24 mouse cellular contexts compared by ENCODE assay signal in genomic region chr15:77271285-77271684, GRCm38 (mm10). TPM values are rescaled to one million over a fixed set of nuclear protein-coding genes. Genes with fewer than 3 reads are reported as not detected.
DNase-seq lines count a peak whose midpoint lies in the region; ATAC-seq and TF ChIP-seq lines count a peak whose summit lies in the region.
"Had no signal": no experiment of that assay in that cellular context is flagged by ENCODE, and none has a peak within 500 bp of the region (broad histone marks: within the 10 kb centered on the region; RNA-seq: fewer than 3 reads in every experiment).

No protein-coding gene starts in this region.

- TF ChIP-seq CTCF in heart, adult 2 months (IDR thresholded peaks at IDR 0.05), result 0 out of 2 replicates have a peak, but pooled peaks have one; percentile 8
- 0 out of 2 replicates have a peak, but pooled peaks have one; percentile 23 for TF ChIP-seq CTCF in kidney, postnatal 0 days (IDR thresholded peaks at IDR 0.05; ENCODE audit: low read depth)
- TF ChIP-seq CTCF in midbrain, postnatal 0 days (IDR thresholded peaks at IDR 0.05), result no peak; the same call in 1 of the 2 replicates
- TF ChIP-seq CTCF in lung, postnatal 0 days (IDR thresholded peaks at IDR 0.05), result no peak; the same call in 1 of the 2 replicates

- ATAC-seq in kidney, postnatal 0 days (replicated peaks; ENCODE audit: low FRiP score, low read depth), result no peak
- no peak for ATAC-seq in midbrain, embryonic 11.5 days (ENCODE audit: low FRiP score)
- ATAC-seq in midbrain, postnatal 0 days (ENCODE audit: low FRiP score), result no peak
- no peak for ATAC-seq in lung, postnatal 0 days
- ATAC-seq: activated CD4-positive, CD25-positive, alpha-beta regulatory T cell, adult 4 months; CD4-positive, CD25-positive, alpha-beta regulatory T cell, adult 4 months; forebrain, embryonic 13.5 days; forebrain, embryonic 15.5 days; Patski had no signal

- H3K4me3 ChIP-seq in heart, adult 2 months, result no peak overlapping the region
- H3K4me3 ChIP-seq in kidney, postnatal 0 days (replicated peaks; ENCODE audit: low read depth, low read length), result no peak overlapping the region
- H3K4me3 ChIP-seq in midbrain, embryonic 11.5 days (ENCODE audit: low read depth, low read length), result no peak overlapping the region
- no peak overlapping the region for H3K4me3 ChIP-seq in midbrain, postnatal 0 days (ENCODE audit: low read depth, low read length)
- no peak overlapping the region for H3K4me3 ChIP-seq in lung, postnatal 0 days (ENCODE audit: low read depth, low read length)
- H3K4me3 ChIP-seq: embryonic facial prominence, embryonic 10.5 days; embryonic facial prominence, embryonic 12.5 days; forebrain, embryonic 13.5 days; forebrain, embryonic 15.5 days had no signal

- intact Hi-C loops in heart, adult 2 months (cut with DNase I), result no loop called here
- intact Hi-C loops in heart, postnatal 25 days (cut with DNase I), result no loop called here

- H3K27ac ChIP-seq in heart, adult 2 months, result no peak overlapping the region
- no peak overlapping the region for H3K27ac ChIP-seq in kidney, postnatal 0 days
- no peak overlapping the region for H3K27ac ChIP-seq in midbrain, embryonic 11.5 days (ENCODE audit: low read depth, low read length)
- no peak overlapping the region for H3K27ac ChIP-seq in midbrain, postnatal 0 days (ENCODE audit: low read depth, low read length)
- H3K27ac ChIP-seq in lung, postnatal 0 days (ENCODE audit: low read length), result no peak overlapping the region
- H3K27ac ChIP-seq: embryonic facial prominence, embryonic 10.5 days; embryonic facial prominence, embryonic 12.5 days; forebrain, embryonic 13.5 days; forebrain, embryonic 15.5 days had no signal

- H3K9me3 ChIP-seq in kidney, postnatal 0 days (replicated peaks; ENCODE audit: low read length), result no peaks in the 10 kb centered on the region
- no peaks in the 10 kb centered on the region for H3K9me3 ChIP-seq in midbrain, embryonic 11.5 days (ENCODE audit: control insufficient read depth, low read length)
- H3K9me3 ChIP-seq in midbrain, postnatal 0 days (ENCODE audit: low read length), result no peaks in the 10 kb centered on the region
- no peaks in the 10 kb centered on the region for H3K9me3 ChIP-seq in lung, postnatal 0 days (ENCODE audit: low read length)
- H3K9me3 ChIP-seq: embryonic facial prominence, embryonic 10.5 days; embryonic facial prominence, embryonic 12.5 days; forebrain, embryonic 13.5 days; forebrain, embryonic 15.5 days; G1E had no signal

- no peak overlapping the region for H3K4me2 ChIP-seq in kidney, postnatal 0 days (ENCODE audit: low read length)
- H3K4me2 ChIP-seq in midbrain, embryonic 11.5 days, result no peak overlapping the region
- no peak overlapping the region for H3K4me2 ChIP-seq in midbrain, postnatal 0 days (ENCODE audit: low read depth, low read length, poor library complexity, severe bottlenecking)
- H3K4me2 ChIP-seq in lung, postnatal 0 days (replicated peaks; ENCODE audit: low read depth, low read length), result no peak overlapping the region
- H3K4me2 ChIP-seq: embryonic facial prominence, embryonic 12.5 days; forebrain, embryonic 13.5 days; forebrain, embryonic 15.5 days had no signal

- H3K79me2 ChIP-seq in heart, adult 2 months (replicated peaks; ENCODE audit: control insufficient read depth, insufficient read depth, low read length), result peaks cover 12% of the 10 kb centered on the region

- peaks cover 5% of the 10 kb centered on the region for H3K4me1 ChIP-seq in heart, adult 2 months (ENCODE audit: control insufficient read depth, insufficient read depth, low read length)
- 0 out of 2 replicates have a peak, but pooled peaks cover 5% of the 10 kb centered on the region for H3K4me1 ChIP-seq in kidney, postnatal 0 days (replicated peaks; ENCODE audit: insufficient read depth, low read length)
- no peaks in the 10 kb centered on the region for H3K4me1 ChIP-seq in midbrain, embryonic 11.5 days (ENCODE audit: control insufficient read depth, insufficient read depth, low read length)
- no peaks in the 10 kb centered on the region for H3K4me1 ChIP-seq in midbrain, postnatal 0 days (ENCODE audit: insufficient read depth, low read length)
- no peaks in the 10 kb centered on the region; the same call in 1 of the 2 replicates for H3K4me1 ChIP-seq in lung, postnatal 0 days (ENCODE audit: insufficient read depth, low read depth, low read length)

- no peaks in the 10 kb centered on the region; the same call in 1 of the 2 replicates for H3K36me3 ChIP-seq in heart, adult 2 months (ENCODE audit: control insufficient read depth, insufficient read depth, low read length)
- H3K36me3 ChIP-seq in kidney, postnatal 0 days (ENCODE audit: insufficient read depth, low read length), result no peaks in the 10 kb centered on the region
- no peaks in the 10 kb centered on the region for H3K36me3 ChIP-seq in midbrain, embryonic 11.5 days (ENCODE audit: control insufficient read depth, insufficient read depth, low read length)
- no peaks in the 10 kb centered on the region for H3K36me3 ChIP-seq in midbrain, postnatal 0 days (ENCODE audit: insufficient read depth, low read length)
- H3K36me3 ChIP-seq in lung, postnatal 0 days (ENCODE audit: insufficient read depth, low read length), result no peaks in the 10 kb centered on the region
- H3K36me3 ChIP-seq: embryonic facial prominence, embryonic 10.5 days; embryonic facial prominence, embryonic 12.5 days; forebrain, embryonic 15.5 days; G1E had no signal

- 99% methylated on average over 5 of the region's 5 CpGs for WGBS in heart, adult 2 months
- 95% methylated on average over 5 of the region's 5 CpGs for WGBS in kidney, postnatal 0 days
- WGBS in midbrain, embryonic 11.5 days, result 94% methylated on average over 5 of the region's 5 CpGs
- WGBS in midbrain, postnatal 0 days, result 91% methylated on average over 5 of the region's 5 CpGs
- WGBS in lung, postnatal 0 days, result 98% methylated on average over 5 of the region's 5 CpGs

- no peak for TF ChIP-seq POLR2A in heart, adult 2 months (IDR thresholded peaks at IDR 0.05; ENCODE audit: insufficient read depth, low read depth, low read length)

- no peak for DNase-seq in heart, adult 2 months
- no peak for DNase-seq in heart, postnatal 25 days (ENCODE audit: low spot score)
- no peak for DNase-seq in kidney, postnatal 0 days (ENCODE audit: low spot score)
- DNase-seq in kidney, postnatal 4 days, result no peak
- DNase-seq in midbrain, embryonic 11.5 days (ENCODE audit: low spot score, missing footprints), result peak; percentile 8
- DNase-seq in midbrain, postnatal 0 days (ENCODE audit: low spot score), result no peak
- DNase-seq in lung, postnatal 0 days (ENCODE audit: low spot score), result no peak
- DNase-seq: adrenal gland, adult 8-10 months; adrenal gland, postnatal 14 days; adrenal gland, postnatal 36 days; B cell, adult 2 months; cerebellum, adult 11-12 months; cerebellum, adult 2 months; cerebellum, adult 9-10 months; cerebellum, postnatal 10 days; cerebellum, postnatal 25 days had no signal

- no peak for TF ChIP-seq EP300 in heart, adult 2 months (IDR thresholded peaks at IDR 0.05; ENCODE audit: insufficient read depth, low read depth, low read length)
- no peak for TF ChIP-seq EP300 in lung, postnatal 0 days (IDR thresholded peaks at IDR 0.05)

- no peaks in the 10 kb centered on the region for H3K27me3 ChIP-seq in heart, adult 2 months (ENCODE audit: control insufficient read depth, insufficient read depth, low read length)
- no peaks in the 10 kb centered on the region for H3K27me3 ChIP-seq in kidney, postnatal 0 days (ENCODE audit: insufficient read depth, low read length)
- no peaks in the 10 kb centered on the region for H3K27me3 ChIP-seq in midbrain, embryonic 11.5 days (ENCODE audit: control insufficient read depth, insufficient read depth, low read length)
- H3K27me3 ChIP-seq in midbrain, postnatal 0 days (ENCODE audit: insufficient read depth, low read length), result no peaks in the 10 kb centered on the region
- no peaks in the 10 kb centered on the region for H3K27me3 ChIP-seq in lung, postnatal 0 days (replicated peaks; ENCODE audit: insufficient read depth, low read length)
- H3K27me3 ChIP-seq: embryonic facial prominence, embryonic 12.5 days; forebrain, embryonic 13.5 days; forebrain, embryonic 15.5 days; Patski had no signal

- no peak overlapping the region for H3K9ac ChIP-seq in heart, adult 2 months (ENCODE audit: low read depth, low read length)
- no peak overlapping the region for H3K9ac ChIP-seq in kidney, postnatal 0 days (ENCODE audit: low read depth, low read length)
- H3K9ac ChIP-seq in midbrain, embryonic 11.5 days (ENCODE audit: low read length), result no peak overlapping the region
- H3K9ac ChIP-seq in midbrain, postnatal 0 days (replicated peaks; ENCODE audit: low read length, poor library complexity, severe bottlenecking), result no peak overlapping the region
- H3K9ac ChIP-seq in lung, postnatal 0 days (replicated peaks; ENCODE audit: low read depth), result no peak overlapping the region
- H3K9ac ChIP-seq: embryonic facial prominence, embryonic 12.5 days; forebrain, embryonic 13.5 days; forebrain, embryonic 15.5 days had no signal

RNA-seq across cellular contexts. Expression of gene Rbfox2, which starts 35.5 kb away (rescaled TPM):
- total RNA-seq in heart, adult 2 months (2021), result 100 to 1,000 TPM; 106 to 110 TPM
- polyA plus RNA-seq in heart, adult 2 months (2012; rRNA removed), result 86.0 and 145 TPM in 2 replicates
- 100 to 1,000 TPM; 111 to 117 TPM for total RNA-seq in heart, postnatal 25 days (2021)
- polyA plus RNA-seq in kidney, postnatal 0 days (2015; fragmentation: Nextera tagmentation; extraction: Ambion mirVana), result 22.7 and 25.1 TPM in 2 replicates
- 73.2 and 79.9 TPM in 2 replicates for polyA plus RNA-seq in midbrain, embryonic 11.5 days (2014; fragmentation: Nextera tagmentation; extraction: Ambion mirVana)
- 360 and 399 TPM in 2 replicates for total RNA-seq in midbrain, postnatal 0 days (2014; rRNA removed)
- 96.4 and 96.6 TPM in 2 replicates for polyA plus RNA-seq in midbrain, postnatal 0 days (2015; fragmentation: Nextera tagmentation; extraction: Ambion mirVana)
- 17.4 and 18.8 TPM in 2 replicates for polyA plus RNA-seq in lung, postnatal 0 days (2015; fragmentation: Nextera tagmentation; extraction: Ambion mirVana)
- polyA plus RNA-seq: CD4-positive, CD25-positive, alpha-beta regulatory T cell, adult 4 months had no signal

Comparison
In these comparisons a context has a peak if more than half of its experiments do, and no peak if none do; other contexts are left out.
1. CTCF ChIP-seq: peak in heart, adult 2 months (single experiment) and kidney, postnatal 0 days (single experiment); none in midbrain, postnatal 0 days (single experiment) and lung, postnatal 0 days (single experiment).